Mouse (Mus musculus) embryo, embryonic 10 days (tissue): ENCODE data around the gene Prtn3.
"Not testable (repeated sequence)": the region's sequence is repeated elsewhere in the genome, so short reads cannot be mapped to it uniquely, and the experiment has no call there.

Experiments used
- DNase-seq: peaks from one replicate; pipeline ENCODE4 v3.0.0-alpha.2; 2015; ENCODE audit warnings: low spot score

Gene Prtn3

GRCm38 (mm10) chr10:79877174-79877573 lies 2.9 kb downstream of the Prtn3 start:
- DNase-seq: no peak

DNA sequence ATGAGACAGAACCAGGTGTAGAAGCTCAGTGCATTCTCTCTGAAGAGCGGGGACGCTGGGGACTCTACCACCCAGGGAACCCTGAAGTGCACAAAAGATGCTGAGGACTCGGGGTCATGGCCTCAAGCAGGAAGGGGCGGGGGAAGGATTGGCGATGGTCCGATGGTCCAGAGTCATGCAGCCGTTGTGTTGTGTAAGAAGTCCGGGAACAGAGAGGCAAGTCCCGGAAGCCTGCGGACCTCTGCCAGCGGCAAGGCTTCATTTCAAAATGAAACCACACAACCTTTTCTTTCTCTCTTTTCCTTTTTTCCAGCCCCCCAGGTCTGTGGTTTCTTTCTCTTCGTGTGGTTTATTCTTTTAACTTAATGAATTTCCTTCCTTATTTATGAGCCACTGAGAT lies 3.5 kb downstream of the Prtn3 start:
- DNase-seq: no peak

- DNase-seq: no peak
Measured at GRCm38 (mm10) chr10:79879527-79879926, 5.3 kb downstream of the Prtn3 start.

DNA sequence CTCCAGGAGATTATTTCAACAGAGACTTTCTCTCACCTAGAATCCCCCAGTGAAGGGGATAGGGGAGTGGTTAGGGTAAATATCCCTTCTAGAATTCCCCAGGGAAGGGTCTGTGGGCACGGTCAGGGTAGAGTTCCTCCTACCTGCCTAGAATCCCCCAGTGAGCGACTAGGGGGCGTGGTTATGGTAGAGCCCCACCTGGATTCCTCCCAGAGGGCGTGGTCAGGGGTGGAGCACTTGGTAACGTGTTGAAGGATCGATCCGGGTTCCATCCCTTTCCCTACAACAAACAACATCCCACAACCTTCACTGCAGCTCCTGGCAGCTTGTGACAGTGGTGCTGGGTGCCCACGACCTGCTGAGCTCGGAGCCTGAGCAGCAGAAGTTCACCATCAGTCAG lies 6.4 kb downstream of the Prtn3 start:
- DNase-seq: no peak

DNA sequence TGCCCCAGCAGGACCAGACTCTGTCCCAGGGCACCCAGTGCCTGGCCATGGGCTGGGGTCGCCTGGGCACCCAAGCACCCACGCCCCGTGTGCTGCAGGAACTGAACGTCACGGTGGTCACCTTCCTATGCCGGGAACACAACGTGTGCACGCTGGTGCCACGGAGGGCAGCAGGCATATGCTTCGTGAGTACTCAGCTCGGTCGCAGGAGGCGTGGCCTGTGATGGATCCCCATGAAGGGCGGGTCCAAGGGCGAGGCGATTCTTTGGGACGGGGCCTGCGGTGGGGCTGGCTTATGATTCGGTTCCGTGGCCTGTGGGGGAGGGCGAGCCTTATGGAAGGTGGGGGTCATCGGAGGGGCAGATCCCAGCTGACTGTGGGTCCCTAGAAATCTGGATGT lies 7.7 kb downstream of the Prtn3 start:
- DNase-seq: peak; percentile 55

DNA sequence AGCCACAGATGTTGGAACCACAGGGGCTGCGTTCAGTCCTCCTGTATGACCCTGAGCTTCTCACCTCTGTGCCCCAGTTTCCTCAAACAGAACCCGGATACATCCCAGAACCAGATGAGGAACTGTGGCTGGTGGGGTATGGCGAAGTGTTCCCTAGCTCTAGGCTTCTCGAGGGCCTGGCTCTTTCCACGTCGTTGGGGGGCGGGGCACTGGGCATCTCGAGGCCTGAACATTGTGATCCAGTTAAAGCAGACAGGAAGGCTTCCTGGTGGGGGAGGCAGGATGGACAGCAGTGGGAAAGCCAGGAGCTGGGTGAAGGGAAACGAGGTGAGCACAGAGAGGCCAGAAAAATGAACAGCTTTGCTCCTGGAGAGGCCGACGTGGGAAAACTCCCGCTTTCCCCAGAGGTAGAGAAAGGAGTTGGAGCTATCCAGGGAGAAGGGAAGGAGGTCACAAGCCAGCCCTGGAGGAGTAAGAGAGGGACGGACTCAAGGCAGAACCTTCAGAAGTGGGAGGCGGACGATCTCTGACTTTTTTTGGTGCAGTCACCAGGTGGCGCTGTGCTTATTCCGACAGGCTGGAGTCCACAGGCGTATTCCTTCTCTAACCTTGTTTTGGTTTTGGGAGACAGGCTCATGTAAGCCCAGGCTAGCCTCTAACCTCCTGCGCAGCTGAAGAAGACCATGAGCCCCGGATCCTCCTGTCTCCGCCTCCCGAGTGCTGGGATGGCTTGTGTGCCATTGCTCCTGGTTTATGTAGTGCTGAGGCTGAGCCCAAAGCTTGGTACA lies 9.2 kb downstream of the Prtn3 start:
- DNase-seq: peak; percentile 88

DNA sequence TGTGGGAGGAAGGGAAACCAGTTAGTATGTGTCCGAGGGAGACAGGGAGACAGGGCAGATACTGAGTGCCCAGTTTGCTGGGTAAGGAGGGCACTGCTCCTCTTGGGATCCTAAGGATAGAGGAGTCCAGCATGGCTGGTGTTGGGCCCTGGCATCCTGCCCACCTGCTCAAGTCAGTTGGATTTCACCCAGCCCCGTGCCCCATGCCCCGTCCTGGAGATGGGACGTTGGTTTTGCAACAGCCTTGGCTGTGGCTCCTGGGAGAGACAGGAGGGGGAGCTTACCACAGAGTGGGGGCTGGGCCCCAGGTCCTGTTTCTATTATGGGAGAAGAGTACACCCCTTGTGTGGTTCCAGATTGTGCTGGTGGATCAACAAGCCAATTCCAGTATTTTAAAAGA lies 10.2 kb downstream of the Prtn3 start:
- DNase-seq: no peak

- DNase-seq: not testable (repeated sequence)
Measured at GRCm38 (mm10) chr10:79884938-79885337, 10.7 kb downstream of the Prtn3 start.

DNA sequence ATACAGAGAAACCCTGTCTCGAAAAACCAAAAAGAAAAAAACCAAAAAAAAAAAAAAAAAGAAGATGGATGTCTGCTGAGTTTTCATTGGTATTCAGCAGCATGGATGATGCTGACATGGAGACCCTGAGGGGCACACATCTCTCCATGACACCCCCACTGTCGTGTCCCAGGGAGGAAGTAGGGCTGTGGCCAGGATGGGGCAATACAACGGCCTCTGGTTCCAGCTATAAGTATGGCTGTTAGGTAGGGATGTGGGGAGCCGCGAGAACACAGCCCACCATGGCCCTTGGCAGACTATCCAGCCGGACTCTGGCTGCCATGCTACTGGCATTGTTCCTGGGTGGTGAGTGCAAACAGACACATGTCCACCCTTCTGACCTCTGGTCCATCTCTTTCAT lies 11.8 kb downstream of the Prtn3 start, which contains the start of gene Elane:
TSS of gene Elane (plus strand) at position 194 of the 400 bp plus-strand sequence.
- DNase-seq: no peak

- DNase-seq: no peak
Measured at GRCm38 (mm10) chr10:79886611-79887010, 12.3 kb downstream of the Prtn3 start.

GRCm38 (mm10) chr10:79889386-79889785 lies 15.1 kb downstream of the Prtn3 start:
- DNase-seq: no peak

GRCm38 (mm10) chr10:79890670-79891069 lies 16.4 kb downstream of the Prtn3 start, which contains the start of gene Cfd:
Cfd (plus strand) TSS chr10:79890853.
- DNase-seq: no peak

DNA sequence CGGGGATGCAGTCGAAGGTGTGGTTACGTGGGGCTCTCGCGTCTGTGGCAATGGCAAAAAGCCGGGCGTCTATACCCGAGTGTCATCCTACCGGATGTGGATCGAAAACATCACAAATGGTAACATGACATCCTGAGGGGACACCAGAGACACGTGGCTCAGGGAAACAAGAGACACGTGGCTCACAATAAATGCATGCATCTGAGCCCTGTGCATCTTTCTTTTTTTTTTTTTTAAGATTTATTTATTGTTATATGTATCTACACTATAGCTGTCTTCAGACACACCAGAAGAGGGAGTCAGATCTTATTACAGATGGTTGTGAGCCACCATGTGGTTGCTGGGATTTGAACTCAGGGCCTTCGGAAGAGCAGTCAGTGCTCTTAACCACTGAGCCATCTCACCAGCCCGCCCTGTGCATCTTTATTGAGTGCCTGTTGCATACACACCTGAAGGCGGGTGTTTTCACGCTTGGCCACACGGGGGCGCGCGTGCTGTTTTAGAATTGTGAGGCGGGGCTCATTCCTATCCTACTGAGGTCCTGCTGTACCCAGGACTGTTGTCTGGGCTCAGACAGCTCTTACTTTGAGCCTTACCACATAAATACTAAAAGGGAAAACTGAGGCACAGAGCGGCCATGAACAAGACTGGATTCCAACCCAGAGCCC lies 18.3 kb downstream of the Prtn3 start:
- peak; percentile 86 for DNase-seq

- no peak for DNase-seq
Measured at GRCm38 (mm10) chr10:79896306-79896705, 22.0 kb downstream of the Prtn3 start.

DNA sequence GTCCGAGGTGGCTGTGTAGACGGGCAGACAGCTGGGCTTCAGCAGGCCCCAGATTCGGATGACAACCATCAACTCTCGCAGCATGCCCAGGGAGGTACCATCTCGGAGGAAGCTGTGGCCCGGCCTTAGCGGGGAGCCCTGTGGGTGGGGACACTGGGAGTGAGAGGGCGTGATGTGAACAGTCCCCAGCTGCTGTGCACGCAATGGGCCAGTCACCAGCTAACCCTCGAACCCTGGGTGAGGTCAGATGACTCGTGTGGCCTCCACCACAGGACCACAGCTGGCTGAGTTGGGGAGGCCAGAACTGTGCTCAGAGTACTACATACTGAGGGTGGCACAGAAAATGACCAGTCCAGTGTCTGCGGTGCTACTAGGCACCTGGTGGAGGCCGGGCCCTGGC lies 22.5 kb downstream of the Prtn3 start:
- DNase-seq: no peak

GRCm38 (mm10) chr10:79897316-79898245 lies 23.3 kb downstream of the Prtn3 start:
- peak; percentile 33 for DNase-seq

GRCm38 (mm10) chr10:79900951-79901410 lies 26.7 kb downstream of the Prtn3 start:
- DNase-seq: peak; percentile 60

DNA sequence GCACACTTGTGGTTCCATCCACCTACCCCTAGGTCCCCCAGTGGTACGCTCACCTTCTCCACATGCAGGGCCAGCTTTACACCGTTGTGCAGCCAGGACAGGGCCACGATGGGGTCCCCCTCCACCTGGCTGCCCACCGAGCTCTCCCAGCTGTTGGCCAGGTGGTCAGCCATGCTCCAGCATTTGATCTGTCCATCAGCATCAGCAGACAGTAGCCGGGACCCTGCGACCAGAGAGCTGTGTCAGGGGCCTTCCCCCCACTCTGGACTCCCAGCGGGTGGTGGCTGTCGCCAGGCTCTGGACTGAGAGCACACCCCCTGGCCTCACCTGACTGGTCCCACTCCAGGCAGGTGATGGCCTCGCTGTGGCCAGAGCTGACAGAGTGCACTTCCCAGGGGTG lies 32.4 kb downstream of the Prtn3 start:
- no peak for DNase-seq

- no peak for DNase-seq
Measured at GRCm38 (mm10) chr10:79907415-79907814, 33.1 kb downstream of the Prtn3 start.

GRCm38 (mm10) chr10:79908167-79909091 lies 34.2 kb downstream of the Prtn3 start, which contains the start of gene Med16:
Med16 (minus strand) TSS chr10:79908923.
- DNase-seq: peak; percentile 98
